Mouse (Mus musculus) brain, embryonic 14.5 days (tissue): Measurements from ENCODE around the gene Gm28230.

Experiments
- CTCF ChIP-seq: fragments of 200-500 bp; IDR thresholded peaks from 2 replicates; pipeline ENCODE4 v1.5.1; 2012; ENCODE audit warnings: inconsistent platforms, mild to moderate bottlenecking, moderate library complexity, borderline replicate concordance; ENCODE audit not compliant: insufficient read depth, insufficient read length; ENCODE audit errors: extremely low read depth
- POLR2A ChIP-seq: fragments of 200-500 bp; IDR thresholded peaks from 2 replicates; pipeline ENCODE4 v1.6.1; 2012; ENCODE audit warnings: mild to moderate bottlenecking, inconsistent platforms, borderline replicate concordance; ENCODE audit not compliant: poor library complexity, insufficient read depth, insufficient read length, severe bottlenecking; ENCODE audit errors: extremely low read depth

DNA sequence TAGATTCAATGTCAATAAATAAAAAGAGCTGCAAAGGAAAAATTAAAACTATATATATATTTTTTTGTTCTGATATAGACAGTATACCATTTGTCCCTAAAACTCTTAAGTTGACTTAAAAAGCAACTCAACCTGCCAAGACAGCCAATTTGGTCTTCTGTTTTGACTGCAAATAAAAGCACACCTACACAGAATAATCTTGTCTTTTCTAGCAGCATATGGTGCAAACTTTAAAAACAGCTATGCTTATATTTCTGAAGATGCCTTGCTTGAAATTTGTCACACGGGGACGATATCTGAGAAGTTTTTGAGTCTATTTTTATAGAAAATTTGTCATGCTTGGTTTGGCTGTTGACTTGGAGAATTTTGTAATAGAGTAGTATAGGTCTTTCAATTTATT is 47.8 kb downstream of the Gm28230 start:
- no peak for TF ChIP-seq CTCF
- no peak for TF ChIP-seq POLR2A
